Mouse (Mus musculus): ENCODE data around the gene Tmem212. TPM values are rescaled to one million over a fixed set of nuclear protein-coding genes. Genes with fewer than 3 reads are reported as not detected.

The Tmem212 gene
- polyA plus RNA-seq, 2 experiments = not detected

- WGBS = 35% methylated on average over 5 of the region's 5 CpGs
- H3K4me2 ChIP-seq (replicated peaks; ENCODE audit: low read depth, low read length, severe bottlenecking) = peak overlapping the region; percentile 32; the same call in 1 of the 2 replicates
Observed at GRCm38 (mm10) chr3:27858441-27859115, 37.6 kb downstream of the Tmem212 start.

DNA sequence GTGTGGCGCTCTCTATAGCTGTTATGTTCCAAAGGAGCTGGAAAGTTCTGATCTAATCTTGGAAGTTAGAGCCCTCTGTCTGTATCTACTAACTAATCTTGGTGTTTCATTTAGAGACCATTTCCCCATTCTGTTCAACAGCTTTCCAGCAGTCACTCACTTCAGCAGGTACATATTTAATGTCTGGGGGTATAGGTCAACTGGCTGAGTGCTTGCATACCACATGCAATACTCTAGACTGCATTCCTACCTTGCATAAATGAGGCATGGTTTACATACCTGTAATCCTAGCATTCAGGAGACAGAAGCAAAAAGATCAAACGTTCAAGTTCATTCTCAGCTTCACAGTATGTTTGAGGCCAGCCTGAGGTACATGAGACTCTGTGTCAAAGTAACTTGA, 39.9 kb downstream of the Tmem212 start:
- Histone ChIP-seq H3K9me3 (ENCODE audit: control insufficient read depth, low read length) (no peaks in the 10 kb centered on the region), H3K27me3 (ENCODE audit: control insufficient read depth, insufficient read depth, low read length) (no peaks in the 10 kb centered on the region), H3K27ac (replicated peaks; ENCODE audit: low read depth, low read length) (no peak overlapping the region), H3K36me3 (ENCODE audit: control insufficient read depth, insufficient read depth, low read length) (no peaks in the 10 kb centered on the region), H3K9ac (ENCODE audit: low read depth, low read length, severe bottlenecking) (no peak overlapping the region), H3K4me1 (ENCODE audit: control insufficient read depth, insufficient read depth, low read length) (peaks cover 26% of the 10 kb centered on the region), H3K4me2 (replicated peaks; ENCODE audit: low read depth, low read length, severe bottlenecking) (no peak overlapping the region), H3K4me3 (replicated peaks; ENCODE audit: low read length) (no peak overlapping the region)
- no peak for DNase-seq (ENCODE audit: low spot score)
- ATAC-seq (ENCODE audit: low FRiP score, low read depth) = no peak
- WGBS = 64% methylated on average over 2 of the region's 2 CpGs
- TF ChIP-seq POLR2A (IDR thresholded peaks at IDR 0.05; ENCODE audit: borderline replicate concordance, extremely low read depth, insufficient read depth, insufficient read length) = no peak

More at GRCm38 (mm10) chr3:27858441-27859115, 37.6 kb downstream of the Tmem212 start:
- DNase-seq (ENCODE audit: low spot score) (no peak), ATAC-seq (ENCODE audit: low FRiP score, low read depth) (no peak)
- H3K27ac ChIP-seq (replicated peaks; ENCODE audit: low read depth, low read length) = peak overlapping the region; percentile 68
- H3K36me3 ChIP-seq (ENCODE audit: control insufficient read depth, insufficient read depth, low read length) = no peaks in the 10 kb centered on the region
- TF ChIP-seq POLR2A (IDR thresholded peaks at IDR 0.05; ENCODE audit: borderline replicate concordance, extremely low read depth, insufficient read depth, insufficient read length) = no peak
- no peaks in the 10 kb centered on the region for H3K27me3 ChIP-seq (ENCODE audit: control insufficient read depth, insufficient read depth, low read length)
- no peak overlapping the region for H3K9ac ChIP-seq (ENCODE audit: low read depth, low read length, severe bottlenecking)
- H3K4me1 ChIP-seq (ENCODE audit: control insufficient read depth, insufficient read depth, low read length) = peaks cover 45% of the 10 kb centered on the region
- no peak overlapping the region for H3K4me3 ChIP-seq (replicated peaks; ENCODE audit: low read length)
- no peaks in the 10 kb centered on the region for H3K9me3 ChIP-seq (ENCODE audit: control insufficient read depth, low read length)

DNA sequence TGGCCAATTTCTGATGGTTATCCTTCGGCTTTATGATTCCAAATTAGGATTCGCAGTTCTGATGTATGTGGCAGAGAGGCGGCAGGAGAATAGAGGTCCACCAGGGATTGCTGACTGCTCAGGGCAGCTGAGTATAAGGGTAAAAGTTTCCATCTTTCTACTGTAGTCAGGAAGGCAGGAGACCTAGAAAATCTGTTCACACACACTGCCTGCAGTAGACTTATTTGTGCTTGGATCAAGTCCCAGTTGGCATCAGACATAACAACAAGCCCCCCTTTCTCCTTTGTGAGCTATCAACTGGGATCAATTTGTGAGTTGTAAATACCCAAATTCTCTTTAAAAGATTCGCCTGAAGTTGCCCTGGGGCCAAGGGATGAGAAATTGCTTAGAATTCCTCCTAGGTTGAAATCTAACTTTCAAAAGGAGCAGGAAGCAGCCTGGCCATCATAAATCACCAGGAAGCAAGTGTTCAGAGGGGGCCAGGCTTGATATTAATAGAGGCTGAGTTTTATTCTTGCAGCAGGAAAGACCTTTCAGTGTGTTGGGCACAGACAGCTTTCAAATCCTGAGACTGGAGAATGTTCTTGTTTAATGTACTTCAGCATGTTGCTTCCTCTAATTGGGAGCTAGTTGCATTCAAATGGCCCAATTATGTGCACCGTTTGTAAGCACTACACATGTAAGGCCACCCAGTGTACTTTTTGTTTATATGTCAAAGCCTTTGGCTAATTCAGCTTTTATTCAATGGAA, 41.6 kb downstream of the Tmem212 start:
- WGBS = 50% methylated on average over 5 of the region's 5 CpGs
- DNase-seq (ENCODE audit: low spot score) = peak; percentile 27
- Histone ChIP-seq H3K27ac (replicated peaks; ENCODE audit: low read depth, low read length) (no peak overlapping the region), H3K27me3 (ENCODE audit: control insufficient read depth, insufficient read depth, low read length) (no peaks in the 10 kb centered on the region), H3K9me3 (ENCODE audit: control insufficient read depth, low read length) (no peaks in the 10 kb centered on the region), H3K4me1 (ENCODE audit: control insufficient read depth, insufficient read depth, low read length) (peaks cover 22% of the 10 kb centered on the region), H3K36me3 (ENCODE audit: control insufficient read depth, insufficient read depth, low read length) (no peaks in the 10 kb centered on the region), H3K9ac (ENCODE audit: low read depth, low read length, severe bottlenecking) (no peak overlapping the region), H3K4me2 (replicated peaks; ENCODE audit: low read depth, low read length, severe bottlenecking) (no peak overlapping the region), H3K4me3 (replicated peaks; ENCODE audit: low read length) (no peak overlapping the region)
- ATAC-seq (ENCODE audit: low FRiP score, low read depth) = no peak
- no peak for TF ChIP-seq POLR2A (IDR thresholded peaks at IDR 0.05; ENCODE audit: borderline replicate concordance, extremely low read depth, insufficient read depth, insufficient read length)

- TF ChIP-seq POLR2A (IDR thresholded peaks at IDR 0.05; ENCODE audit: borderline replicate concordance, extremely low read depth, insufficient read depth, insufficient read length) = no peak
- Histone ChIP-seq H3K9ac (ENCODE audit: low read depth, low read length, severe bottlenecking) (no peak overlapping the region), H3K4me1 (ENCODE audit: control insufficient read depth, insufficient read depth, low read length) (no peaks in the 10 kb centered on the region), H3K36me3 (ENCODE audit: control insufficient read depth, insufficient read depth, low read length) (no peaks in the 10 kb centered on the region), H3K9me3 (ENCODE audit: control insufficient read depth, low read length) (no peaks in the 10 kb centered on the region), H3K27ac (replicated peaks; ENCODE audit: low read depth, low read length) (no peak overlapping the region), H3K4me3 (replicated peaks; ENCODE audit: low read length) (no peak overlapping the region), H3K4me2 (replicated peaks; ENCODE audit: low read depth, low read length, severe bottlenecking) (no peak overlapping the region), H3K27me3 (ENCODE audit: control insufficient read depth, insufficient read depth, low read length) (no peaks in the 10 kb centered on the region)
- no peak for DNase-seq (ENCODE audit: low spot score)
- ATAC-seq (ENCODE audit: low FRiP score, low read depth) = no peak
- 72% methylated on average over 5 of the region's 5 CpGs for WGBS
Observed at GRCm38 (mm10) chr3:27843266-27843665, 52.9 kb downstream of the Tmem212 start.

DNA sequence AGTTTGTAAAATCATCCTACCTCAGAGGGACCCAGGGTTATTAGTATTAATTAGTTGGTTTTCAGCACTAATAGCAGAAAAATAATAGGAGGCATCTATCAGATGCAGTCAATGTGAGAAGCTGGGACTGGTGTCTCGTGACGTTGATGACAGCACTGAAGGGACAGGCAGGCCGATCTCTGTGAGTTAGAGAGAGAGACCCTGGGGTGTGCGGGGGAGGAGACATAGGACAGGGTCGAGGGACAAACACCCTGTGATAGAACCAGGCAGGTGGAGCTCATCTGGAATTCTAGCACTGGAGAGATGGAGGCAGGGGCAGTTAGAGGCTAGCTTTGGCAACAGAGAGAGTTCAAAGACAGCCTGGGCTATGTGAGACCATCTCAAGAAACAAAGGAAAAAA, 53.3 kb downstream of the Tmem212 start:
- Histone ChIP-seq H3K4me2 (replicated peaks; ENCODE audit: low read depth, low read length, severe bottlenecking) (no peak overlapping the region), H3K9me3 (ENCODE audit: control insufficient read depth, low read length) (no peaks in the 10 kb centered on the region), H3K9ac (ENCODE audit: low read depth, low read length, severe bottlenecking) (no peak overlapping the region), H3K36me3 (ENCODE audit: control insufficient read depth, insufficient read depth, low read length) (no peaks in the 10 kb centered on the region), H3K27me3 (ENCODE audit: control insufficient read depth, insufficient read depth, low read length) (no peaks in the 10 kb centered on the region), H3K4me1 (ENCODE audit: control insufficient read depth, insufficient read depth, low read length) (no peaks in the 10 kb centered on the region), H3K4me3 (replicated peaks; ENCODE audit: low read length) (no peak overlapping the region), H3K27ac (replicated peaks; ENCODE audit: low read depth, low read length) (no peak overlapping the region)
- ATAC-seq (ENCODE audit: low FRiP score, low read depth) (no peak), DNase-seq (ENCODE audit: low spot score) (no peak)
- no peak for TF ChIP-seq POLR2A (IDR thresholded peaks at IDR 0.05; ENCODE audit: borderline replicate concordance, extremely low read depth, insufficient read depth, insufficient read length)
- 65% methylated on average over 5 of the region's 5 CpGs for WGBS

All from limb, embryonic 14.5 days (tissue).